ENCODE assay signal across 8 mouse cellular contexts in the genomic region with DNA sequence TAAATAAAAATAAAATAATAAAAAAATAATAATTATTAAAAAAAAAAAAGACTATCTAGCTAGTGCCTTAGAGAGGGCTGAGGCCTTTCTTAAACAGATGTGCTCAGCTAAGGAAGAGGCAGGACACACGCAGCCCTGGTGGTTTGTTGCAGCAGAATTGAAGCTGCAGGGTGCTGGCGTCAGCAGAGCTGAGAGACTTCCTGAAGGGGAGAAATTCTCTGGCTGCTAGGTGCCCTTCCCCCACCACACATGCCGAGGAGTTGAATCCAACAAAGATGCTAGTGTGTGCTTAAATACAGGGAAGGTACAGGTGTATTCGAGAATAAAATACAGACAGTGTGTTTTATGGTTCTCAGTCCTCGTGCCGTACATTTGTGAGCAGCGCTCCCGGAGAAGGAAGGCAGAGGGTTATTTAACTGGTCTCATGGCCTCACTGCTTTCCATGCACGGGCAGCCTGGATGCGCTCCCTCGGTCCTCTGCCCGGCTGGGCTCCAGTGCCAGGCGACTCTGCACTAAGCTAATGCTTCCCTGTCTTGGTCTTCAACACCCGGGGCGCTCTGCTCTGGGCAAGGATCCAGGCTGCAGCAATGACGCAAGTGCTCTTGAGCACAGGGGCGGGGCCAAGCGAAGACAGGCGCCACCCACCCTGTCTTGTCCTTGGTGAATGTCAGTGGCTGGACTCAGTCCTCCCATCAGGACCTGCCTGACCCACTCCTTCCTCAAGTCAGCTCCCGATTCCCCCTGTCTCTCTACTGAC. TPM values are rescaled to one million over a fixed set of nuclear protein-coding genes. Genes with fewer than 3 reads are reported as not detected.
DNase-seq lines count a peak whose midpoint lies in the region; ATAC-seq lines count a peak whose summit lies in the region.

No protein-coding gene starts in this region.

- H3K27ac ChIP-seq in hindbrain, embryonic 11.5 days (ENCODE audit: low read depth, low read length), result 0 out of 2 replicates have a peak overlapping the region, but pooled peaks have one; percentile 9

- DNase-seq in NIH3T3 (ENCODE audit: low read depth), result peak; percentile 94
- peak; percentile 94 for DNase-seq in cerebellum, adult 8-10 months
- peak; percentile 84 to 86 for DNase-seq in frontal cortex, postnatal 10 days (ENCODE audit: low spot score in 2 of 2)
- DNase-seq in hindbrain, embryonic 11.5 days (ENCODE audit: low spot score), result peak; percentile 81
- DNase-seq in layer of hippocampus, postnatal 25 days (ENCODE audit: extremely low spot score in 1 of 2, low spot score in 1 of 2), result peak; percentile 76 to 79
- peak; percentile 82 for DNase-seq in lung, postnatal 14 days
- peak; percentile 51 for DNase-seq in ovary, postnatal 14 days (ENCODE audit: low spot score)
- DNase-seq in urinary bladder, postnatal 10 days (ENCODE audit: low spot score), result peak; percentile 55

- 1% methylated on average over 20 of the region's 20 CpGs for WGBS in hindbrain, embryonic 11.5 days

- peak overlapping the region; percentile 68 for H3K4me2 ChIP-seq in hindbrain, embryonic 11.5 days (replicated peaks; ENCODE audit: low read depth, low read length)

- H3K4me3 ChIP-seq in hindbrain, embryonic 11.5 days (ENCODE audit: low read depth, low read length), result peak overlapping the region; percentile 34

- peaks cover 11% of the 10 kb centered on the region for H3K27me3 ChIP-seq in hindbrain, embryonic 11.5 days (ENCODE audit: control insufficient read depth, insufficient read depth, low read length)

- no peaks in the 10 kb centered on the region for H3K36me3 ChIP-seq in hindbrain, embryonic 11.5 days (ENCODE audit: control insufficient read depth, insufficient read depth, low read length)

- H3K4me1 ChIP-seq in hindbrain, embryonic 11.5 days (replicated peaks; ENCODE audit: control insufficient read depth, insufficient read depth, low read length), result peaks cover 8% of the 10 kb centered on the region

- ATAC-seq in hindbrain, embryonic 11.5 days (ENCODE audit: low FRiP score), result peak; percentile 77

- H3K9me3 ChIP-seq in hindbrain, embryonic 11.5 days (ENCODE audit: control insufficient read depth, low read length), result no peaks in the 10 kb centered on the region

- peak overlapping the region; percentile 28 for H3K9ac ChIP-seq in hindbrain, embryonic 11.5 days (ENCODE audit: low read depth, low read length)

RNA-seq across cellular contexts. Expression of a gene that starts 19.3 kb away (rescaled TPM):
- 5.7 and 7.6 TPM in 2 replicates for polyA plus RNA-seq in hindbrain, embryonic 11.5 days (2014; fragmentation: Nextera tagmentation; extraction: Ambion mirVana)
- total RNA-seq in layer of hippocampus, postnatal 25 days (2021), result 10 to 100 TPM; 55.2 to 64.0 TPM

Comparison
In these comparisons a context has a peak if more than half of its experiments do, and no peak if none do; other contexts are left out.
1. Peak in every context shown above with its lines: DNase-seq, ATAC-seq, H3K4me3 ChIP-seq and H3K27ac ChIP-seq.